Mouse (Mus musculus) T-helper 17 cell (primary cell): ENCODE data around the gene Taar7b.

ENCODE experiments used
- in situ Hi-C, 2 experiments: fragments of 300-600 bp; cut with MboI, MseI; formaldehyde crosslinking; loops; 1 replicate in 1 of 2; 2 replicates in 1 of 2; pipeline ENCODE4 v1.15.1; 2025; ENCODE audit warnings: high pct_unique_total_duplicates in 2 of 2

Gene Taar7b

GRCm38 (mm10) chr10:23999639-24000038 lies at the start of gene Taar7b:
TSS of gene Taar7b (plus strand) at chr10:23999939.
- in situ Hi-C loops, result no loop called here

- in situ Hi-C loops, result no loop called here
These were observed 48.0 kb upstream of the Taar7b start for GRCm38 (mm10) chr10:23951714-23952113.

- in situ Hi-C loops, result no loop called here
These were observed 40.7 kb upstream of the Taar7b start for GRCm38 (mm10) chr10:23959071-23959470.

- in situ Hi-C loops, result loop anchor here in 1 of 2 experiments (10.0 kb wide), 1 partner anchor 586 kb away; no protein-coding TSS in a partner anchor
These were observed 39.3 kb upstream of the Taar7b start, which contains the start of gene Taar4 for GRCm38 (mm10) chr10:23960444-23960915. TSS of gene Taar4 (plus strand) at chr10:23960494.

- in situ Hi-C loops, result loop anchor here in 1 of 2 experiments (10.0 kb wide), 1 partner anchor 589 kb away; no protein-coding TSS in a partner anchor
These were observed 36.3 kb upstream of the Taar7b start for GRCm38 (mm10) chr10:23963444-23963843.

GRCm38 (mm10) chr10:23964921-23965610 lies 34.7 kb upstream of the Taar7b start:
- in situ Hi-C loops, result loop anchor here in 1 of 2 experiments (10.0 kb wide), 1 partner anchor 590 kb away; no protein-coding TSS in a partner anchor

GRCm38 (mm10) chr10:23970656-23971165 lies 29.0 kb upstream of the Taar7b start, which contains the start of gene Taar5:
TSS of gene Taar5 (plus strand) at chr10:23970706.
- in situ Hi-C loops, result no loop called here

GRCm38 (mm10) chr10:23971256-23971655 lies 28.5 kb upstream of the Taar7b start:
- in situ Hi-C loops, result no loop called here

GRCm38 (mm10) chr10:23977958-23978357 lies 21.8 kb upstream of the Taar7b start:
- in situ Hi-C loops, result no loop called here

GRCm38 (mm10) chr10:23978901-23979705 lies 20.6 kb upstream of the Taar7b start:
- in situ Hi-C loops, result no loop called here

GRCm38 (mm10) chr10:23985546-23985945 lies 14.2 kb upstream of the Taar7b start, which contains the start of gene Taar6:
TSS of gene Taar6 (minus strand) at chr10:23985646.
- in situ Hi-C loops, result loop anchor here in 1 of 2 experiments (5.0 to 10.0 kb wide), 2 partner anchors 129 to 317 kb away; no protein-coding TSS in a partner anchor

GRCm38 (mm10) chr10:23986419-23986818 lies 13.3 kb upstream of the Taar7b start:
- in situ Hi-C loops, result loop anchor here in 1 of 2 experiments (5.0 to 10.0 kb wide), 2 partner anchors 128 to 316 kb away; no protein-coding TSS in a partner anchor

GRCm38 (mm10) chr10:23993381-23993780 lies 6.4 kb upstream of the Taar7b start, which contains the start of gene Taar7a:
TSS of gene Taar7a (minus strand) at chr10:23993481.
- in situ Hi-C loops, result no loop called here

GRCm38 (mm10) chr10:24006442-24006841 lies 6.7 kb downstream of the Taar7b start:
- in situ Hi-C loops, result loop anchor here in 1 of 2 experiments (5.0 kb wide), 1 partner anchor 81 kb away; no protein-coding TSS in a partner anchor

- in situ Hi-C loops, result loop anchor here in 1 of 2 experiments (5.0 kb wide), 1 partner anchor 80 kb away; no protein-coding TSS in a partner anchor
These were observed 7.3 kb downstream of the Taar7b start for GRCm38 (mm10) chr10:24007034-24007433.

GRCm38 (mm10) chr10:24008143-24008542 lies 8.4 kb downstream of the Taar7b start:
- in situ Hi-C loops, result loop anchor here in 1 of 2 experiments (5.0 kb wide), 1 partner anchor 79 kb away; no protein-coding TSS in a partner anchor

GRCm38 (mm10) chr10:24026922-24027321 lies 27.2 kb downstream of the Taar7b start, which contains the start of gene Taar7d:
TSS of gene Taar7d (plus strand) at chr10:24027222.
- in situ Hi-C loops, result loop anchor here in 1 of 2 experiments (10.0 kb wide), 1 partner anchor 142 kb away; no protein-coding TSS in a partner anchor

- in situ Hi-C loops, result no loop called here
These were observed 31.6 kb downstream of the Taar7b start for GRCm38 (mm10) chr10:24031347-24031746.

- in situ Hi-C loops, result no loop called here
These were observed 37.6 kb downstream of the Taar7b start, which contains the start of gene Taar7e for GRCm38 (mm10) chr10:24037314-24037713. TSS of gene Taar7e (plus strand) at chr10:24037614.

- in situ Hi-C loops, result no loop called here
These were observed 40.6 kb downstream of the Taar7b start for GRCm38 (mm10) chr10:24040120-24040869.
